Mouse (Mus musculus): Measurements from ENCODE around the gene Usp29. TPM values are rescaled to one million over a fixed set of nuclear protein-coding genes. Genes with fewer than 3 reads are reported as not detected.
A peak's percentile ranks its signal among the peaks of the same experiment; 100 is the strongest.

Usp29 gene
- polyA plus RNA-seq, 1 experiment from 2014 or later: 10.3 TPM

DNA sequence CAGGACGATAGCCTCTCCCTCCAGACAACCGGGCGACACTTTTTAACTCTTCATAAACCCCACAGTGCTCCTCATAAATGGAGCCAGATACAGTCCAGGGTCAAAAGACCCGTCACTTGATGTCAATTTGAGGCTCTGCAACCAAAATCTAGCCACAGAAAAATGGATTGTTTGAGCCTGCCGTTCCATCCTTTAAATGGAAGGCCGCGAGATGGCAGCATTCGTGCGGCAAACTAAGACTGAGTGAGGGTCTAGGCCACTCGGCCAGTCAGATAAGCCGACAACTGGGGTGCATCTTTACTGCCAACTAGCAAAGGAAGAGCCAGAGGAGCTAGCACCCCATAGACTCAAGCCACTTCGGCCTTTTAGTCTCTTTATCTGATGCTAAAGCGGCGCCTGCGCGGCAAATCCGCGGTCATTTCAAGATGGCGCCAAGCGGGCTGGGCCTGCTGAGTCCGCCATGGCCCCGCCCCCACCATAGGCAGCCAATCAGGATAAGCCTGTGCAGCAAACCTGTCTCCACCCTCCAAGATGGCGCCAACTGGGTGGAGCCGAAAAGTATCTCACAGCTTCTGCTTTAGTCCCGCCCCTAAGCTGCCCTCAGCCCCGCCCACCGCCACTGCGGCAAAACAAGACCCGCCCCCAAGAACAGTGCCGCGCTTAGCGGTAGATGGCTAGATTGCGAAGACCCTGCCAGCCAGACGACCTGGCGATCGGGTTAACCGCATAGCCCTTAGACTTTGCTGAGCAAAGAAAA, 1.1 kb upstream of the Usp29 start:
- H3K27ac ChIP-seq (ENCODE audit: poor library complexity, severe bottlenecking): peak overlapping the region; percentile 93
- peak; percentile 76 for ATAC-seq (ENCODE audit: insufficient number of reproducible peaks, low FRiP score)
- peaks cover 38% of the 10 kb centered on the region for H3K9me3 ChIP-seq (replicated peaks)
- H3K4me3 ChIP-seq: peak overlapping the region; percentile 63
- H3K27me3 ChIP-seq (replicated peaks): no peaks in the 10 kb centered on the region
- peak overlapping the region; percentile 67 for H3K4me2 ChIP-seq
- WGBS: 47% methylated on average over 37 of the region's 37 CpGs
- peaks cover 18% of the 10 kb centered on the region for H3K36me3 ChIP-seq
- peak overlapping the region; percentile 87 for H3K9ac ChIP-seq
- H3K4me1 ChIP-seq (replicated peaks): 0 out of 2 replicates have a peak, but pooled peaks cover 4% of the 10 kb centered on the region

DNA sequence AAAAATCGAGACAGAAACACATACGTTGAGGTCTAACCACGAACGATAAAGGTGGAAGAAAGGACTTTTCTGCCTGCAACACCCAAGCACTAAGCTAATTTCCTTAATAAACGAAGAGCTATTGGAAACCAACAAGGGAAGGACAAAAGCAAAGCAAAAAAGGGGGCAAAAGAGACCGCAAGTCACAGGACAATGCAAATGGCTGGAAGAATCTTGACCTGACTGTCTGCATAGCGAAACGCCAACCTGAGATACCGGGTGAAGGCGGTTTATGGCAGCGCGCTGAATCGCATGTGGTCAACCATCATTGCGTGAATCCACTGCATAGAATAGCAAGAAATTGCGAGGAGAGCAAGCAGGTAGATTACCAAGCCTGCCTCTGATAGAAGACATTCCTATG, 423 bp downstream of the Usp29 start:
- ATAC-seq (ENCODE audit: insufficient number of reproducible peaks, low FRiP score): no peak
- Histone ChIP-seq H3K4me2 (peak overlapping the region; percentile 67), H3K9me3 (replicated peaks) (peaks cover 38% of the 10 kb centered on the region), H3K4me1 (replicated peaks) (0 out of 2 replicates have a peak, but pooled peaks cover 4% of the 10 kb centered on the region), H3K27ac (ENCODE audit: poor library complexity, severe bottlenecking) (peak overlapping the region; percentile 57), H3K36me3 (peaks cover 4% of the 10 kb centered on the region), H3K27me3 (replicated peaks) (no peaks in the 10 kb centered on the region), H3K4me3 (peak overlapping the region; percentile 63), H3K9ac (peak overlapping the region; percentile 87)
- 49% methylated on average over 15 of the region's 15 CpGs for WGBS

DNA sequence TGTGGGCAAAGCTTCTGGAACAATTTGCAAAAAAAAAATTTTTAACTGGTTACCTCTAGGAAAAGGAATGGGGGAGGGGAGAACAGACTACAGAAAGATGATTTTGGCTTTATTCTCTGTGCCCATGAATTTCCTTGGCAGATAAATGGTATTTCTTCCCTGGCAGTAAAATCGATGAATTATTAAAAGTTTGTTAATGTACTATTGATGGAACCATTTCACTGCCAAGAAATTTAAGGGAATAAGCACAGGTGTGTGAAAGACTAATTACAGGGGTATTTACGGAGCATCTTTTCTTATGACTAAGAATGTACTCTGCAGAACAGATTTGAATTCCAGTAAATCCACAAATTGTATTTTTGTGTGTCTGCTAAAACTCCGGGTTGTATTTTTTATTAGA, 995 bp downstream of the Usp29 start:
- Histone ChIP-seq H3K9ac (no peak overlapping the region), H3K9me3 (replicated peaks) (peaks cover 38% of the 10 kb centered on the region), H3K4me3 (peak overlapping the region; percentile 63), H3K4me2 (no peak overlapping the region), H3K36me3 (peaks cover 2% of the 10 kb centered on the region; the same call in 1 of the 2 replicates), H3K27me3 (replicated peaks) (no peaks in the 10 kb centered on the region), H3K27ac (ENCODE audit: poor library complexity, severe bottlenecking) (no peak overlapping the region), H3K4me1 (replicated peaks) (0 out of 2 replicates have a peak, but pooled peaks cover 4% of the 10 kb centered on the region)
- WGBS: 45% methylated on average over 3 of the region's 3 CpGs
- no peak for ATAC-seq (ENCODE audit: insufficient number of reproducible peaks, low FRiP score)

DNA sequence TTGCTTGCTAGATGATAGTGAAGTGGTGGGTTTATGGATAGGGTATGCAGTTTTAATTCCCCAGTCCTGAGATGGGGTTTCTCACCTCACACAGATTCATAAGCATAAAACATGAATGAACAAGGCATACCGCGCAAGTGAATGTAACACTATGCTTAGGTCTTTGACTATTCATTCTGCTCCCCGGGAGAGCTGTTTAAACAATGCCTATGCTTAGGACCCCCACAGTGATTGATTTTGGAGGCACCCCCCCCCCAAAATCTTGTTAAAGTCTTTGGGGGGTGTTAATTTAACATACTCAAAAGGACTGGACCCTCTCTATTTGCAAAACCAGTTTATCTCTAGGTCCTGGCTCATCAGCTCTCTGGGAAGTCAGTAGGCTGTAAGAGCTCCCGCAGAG, 1.6 kb downstream of the Usp29 start:
- H3K9ac ChIP-seq: peak overlapping the region; percentile 17
- peak overlapping the region; percentile 52 for H3K27ac ChIP-seq (ENCODE audit: poor library complexity, severe bottlenecking)
- H3K4me2 ChIP-seq: peak overlapping the region; percentile 62
- no peak for ATAC-seq (ENCODE audit: insufficient number of reproducible peaks, low FRiP score)
- H3K36me3 ChIP-seq: no peaks in the 10 kb centered on the region
- 0 out of 2 replicates have a peak, but pooled peaks cover 3% of the 10 kb centered on the region for H3K4me1 ChIP-seq (replicated peaks)
- H3K4me3 ChIP-seq: peak overlapping the region; percentile 63
- peaks cover 37% of the 10 kb centered on the region for H3K9me3 ChIP-seq (replicated peaks)
- no peaks in the 10 kb centered on the region for H3K27me3 ChIP-seq (replicated peaks)
- 52% methylated on average over 4 of the region's 4 CpGs for WGBS

DNA sequence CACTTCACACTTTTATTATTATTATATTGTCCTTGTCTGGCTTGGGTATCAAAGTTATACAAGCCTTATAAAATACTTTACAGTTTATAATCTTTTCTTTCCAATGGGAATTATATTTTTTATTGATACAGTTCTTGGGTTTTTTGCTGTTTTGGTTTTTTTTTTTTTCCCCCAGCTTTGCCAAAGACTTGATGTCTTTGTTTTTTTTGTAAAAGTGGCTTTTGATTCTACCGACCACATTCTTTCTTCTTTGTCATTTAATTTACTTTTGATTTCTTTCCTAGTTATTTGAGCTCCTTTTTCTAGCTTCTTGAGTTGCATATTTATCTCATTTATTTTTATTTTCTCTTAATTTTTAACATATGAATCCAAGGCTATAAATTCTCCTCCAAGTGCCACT, 5.7 kb downstream of the Usp29 start:
- H3K4me2 ChIP-seq: no peak overlapping the region
- no peak overlapping the region for H3K4me3 ChIP-seq
- H3K9me3 ChIP-seq (replicated peaks): no peaks in the 10 kb centered on the region; the same call in 1 of the 2 replicates
- H3K9ac ChIP-seq: no peak overlapping the region
- no peaks in the 10 kb centered on the region for H3K36me3 ChIP-seq
- H3K4me1 ChIP-seq (replicated peaks): no peaks in the 10 kb centered on the region
- ATAC-seq (ENCODE audit: insufficient number of reproducible peaks, low FRiP score): no peak
- H3K27ac ChIP-seq (ENCODE audit: poor library complexity, severe bottlenecking): no peak overlapping the region
- 80% methylated on average over 1 of the region's 1 CpGs for WGBS
- H3K27me3 ChIP-seq (replicated peaks): no peaks in the 10 kb centered on the region

DNA sequence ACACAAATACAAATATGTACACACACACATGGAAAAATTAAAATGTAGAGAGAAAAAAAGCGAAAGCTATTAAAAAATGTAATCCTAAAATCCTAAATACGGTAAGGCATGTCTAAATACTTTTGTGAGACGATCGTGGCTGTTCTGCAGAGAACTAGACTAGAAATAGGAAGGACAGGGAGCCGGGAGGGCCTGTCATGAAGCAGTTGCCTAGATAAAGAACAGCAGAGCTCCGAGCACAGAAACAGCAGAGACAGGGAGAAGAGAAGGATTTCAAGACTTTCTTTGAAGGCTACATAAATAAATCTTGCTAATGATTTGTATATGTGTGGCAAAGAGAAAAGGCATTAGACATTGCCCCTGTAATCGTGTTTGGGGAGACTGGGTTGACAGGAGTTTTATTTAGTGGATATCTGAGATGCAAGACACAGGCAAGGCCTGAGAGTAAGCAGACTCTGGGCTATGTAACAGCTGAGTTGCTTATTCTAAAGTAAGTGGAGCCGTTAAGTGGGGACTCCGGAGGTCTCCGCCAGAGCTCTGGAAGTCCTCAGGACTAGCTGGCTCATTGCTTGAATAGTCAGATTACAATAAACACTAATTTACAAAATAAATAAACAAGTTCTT, 14.0 kb downstream of the Usp29 start:
- Histone ChIP-seq H3K27ac (ENCODE audit: poor library complexity, severe bottlenecking) (peak overlapping the region; percentile 75), H3K9ac (no peak overlapping the region), H3K4me2 (no peak overlapping the region), H3K27me3 (replicated peaks) (no peaks in the 10 kb centered on the region), H3K4me3 (no peak overlapping the region), H3K4me1 (replicated peaks) (peaks cover 13% of the 10 kb centered on the region), H3K9me3 (replicated peaks) (no peaks in the 10 kb centered on the region), H3K36me3 (no peaks in the 10 kb centered on the region)
- peak; percentile 36; the same call in 1 of the 2 replicates for ATAC-seq (ENCODE audit: insufficient number of reproducible peaks, low FRiP score)
- 22% methylated on average over 10 of the region's 10 CpGs for WGBS

DNA sequence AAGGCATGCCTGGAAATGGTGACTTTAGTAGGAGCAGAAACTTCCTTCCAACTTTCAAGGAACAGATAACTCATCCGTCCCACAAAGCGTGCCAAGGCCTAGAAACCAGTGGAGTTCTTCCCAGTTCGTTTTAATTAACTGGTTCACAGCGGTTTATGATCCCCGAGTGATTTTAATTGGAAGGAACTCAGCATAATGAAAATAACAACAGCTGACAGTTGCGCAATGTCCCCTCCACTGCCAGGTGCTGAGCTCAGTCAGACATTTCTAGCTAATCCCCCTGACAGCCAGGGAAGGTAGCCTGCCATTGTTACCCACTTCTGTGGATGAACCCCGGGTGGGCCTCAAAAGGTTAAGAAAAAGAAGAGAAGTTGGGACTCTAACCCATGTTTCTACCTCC, 18.8 kb downstream of the Usp29 start:
- no peaks in the 10 kb centered on the region for H3K36me3 ChIP-seq
- H3K27ac ChIP-seq (ENCODE audit: poor library complexity, severe bottlenecking): no peak overlapping the region
- no peaks in the 10 kb centered on the region for H3K9me3 ChIP-seq (replicated peaks)
- peaks cover 22% of the 10 kb centered on the region for H3K4me1 ChIP-seq (replicated peaks)
- WGBS: 79% methylated on average over 7 of the region's 7 CpGs
- no peak overlapping the region for H3K4me2 ChIP-seq
- H3K4me3 ChIP-seq: no peak overlapping the region
- ATAC-seq (ENCODE audit: insufficient number of reproducible peaks, low FRiP score): no peak
- no peak overlapping the region for H3K9ac ChIP-seq
- H3K27me3 ChIP-seq (replicated peaks): no peaks in the 10 kb centered on the region

DNA sequence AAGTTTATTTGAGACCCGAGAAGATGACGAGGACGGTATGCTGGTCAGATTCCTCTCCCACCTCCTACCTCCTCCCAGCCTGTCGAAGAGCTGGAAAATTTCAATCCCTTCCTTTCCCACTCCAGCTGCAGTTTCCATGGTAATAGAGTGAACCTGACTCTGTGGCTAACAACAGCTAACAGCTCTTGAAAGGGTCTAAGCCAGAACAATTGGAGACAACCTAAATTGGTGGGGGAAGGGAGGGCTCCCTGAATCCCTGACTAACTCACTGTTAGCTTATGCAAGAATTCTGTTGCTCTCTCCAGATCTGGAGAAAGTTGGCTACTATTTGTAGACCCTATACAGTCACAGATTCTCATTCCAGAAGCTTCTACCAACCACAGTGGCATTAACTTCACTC, 23.1 kb downstream of the Usp29 start:
- Histone ChIP-seq H3K27ac (ENCODE audit: poor library complexity, severe bottlenecking) (no peak overlapping the region), H3K4me2 (no peak overlapping the region), H3K9ac (no peak overlapping the region), H3K36me3 (0 out of 2 replicates have a peak, but pooled peaks cover 4% of the 10 kb centered on the region), H3K4me3 (no peak overlapping the region), H3K4me1 (replicated peaks) (peaks cover 19% of the 10 kb centered on the region), H3K9me3 (replicated peaks) (no peaks in the 10 kb centered on the region), H3K27me3 (replicated peaks) (no peaks in the 10 kb centered on the region)
- 13% methylated on average over 4 of the region's 4 CpGs for WGBS
- no peak for ATAC-seq (ENCODE audit: insufficient number of reproducible peaks, low FRiP score)

DNA sequence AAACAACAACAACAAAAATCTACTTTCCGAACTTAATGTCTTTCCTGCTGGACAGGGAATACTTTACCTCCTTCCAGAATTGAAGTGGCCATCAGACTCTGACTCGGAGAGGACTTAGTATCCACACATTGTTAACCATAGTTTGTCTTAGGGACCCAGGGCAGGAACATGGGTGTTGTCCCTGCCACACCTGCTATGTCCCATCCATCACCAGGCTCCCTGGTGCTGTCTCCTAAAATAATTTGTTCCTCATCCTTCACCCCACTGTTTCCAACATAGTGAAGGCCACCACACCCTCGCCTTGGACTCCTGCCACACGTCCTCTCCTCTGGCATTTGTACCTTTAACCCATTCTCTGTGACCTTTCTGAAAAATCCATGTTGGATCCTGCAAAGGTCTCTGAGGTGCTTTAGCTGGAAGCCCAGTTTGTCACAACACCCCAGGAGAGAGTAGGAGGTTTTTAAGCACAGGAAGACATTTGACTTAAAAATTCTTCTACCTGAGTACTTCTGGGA, 26.5 kb downstream of the Usp29 start:
- no peaks in the 10 kb centered on the region for H3K27me3 ChIP-seq (replicated peaks)
- no peak for ATAC-seq (ENCODE audit: insufficient number of reproducible peaks, low FRiP score)
- no peaks in the 10 kb centered on the region for H3K9me3 ChIP-seq (replicated peaks)
- no peak overlapping the region for H3K9ac ChIP-seq
- H3K4me2 ChIP-seq: no peak overlapping the region
- WGBS: 72% methylated on average over 4 of the region's 4 CpGs
- H3K4me1 ChIP-seq (replicated peaks): peaks cover 5% of the 10 kb centered on the region; the same call in 1 of the 2 replicates
- H3K36me3 ChIP-seq: 0 out of 2 replicates have a peak, but pooled peaks cover 4% of the 10 kb centered on the region
- H3K4me3 ChIP-seq: no peak overlapping the region
- no peak overlapping the region for H3K27ac ChIP-seq (ENCODE audit: poor library complexity, severe bottlenecking)

DNA sequence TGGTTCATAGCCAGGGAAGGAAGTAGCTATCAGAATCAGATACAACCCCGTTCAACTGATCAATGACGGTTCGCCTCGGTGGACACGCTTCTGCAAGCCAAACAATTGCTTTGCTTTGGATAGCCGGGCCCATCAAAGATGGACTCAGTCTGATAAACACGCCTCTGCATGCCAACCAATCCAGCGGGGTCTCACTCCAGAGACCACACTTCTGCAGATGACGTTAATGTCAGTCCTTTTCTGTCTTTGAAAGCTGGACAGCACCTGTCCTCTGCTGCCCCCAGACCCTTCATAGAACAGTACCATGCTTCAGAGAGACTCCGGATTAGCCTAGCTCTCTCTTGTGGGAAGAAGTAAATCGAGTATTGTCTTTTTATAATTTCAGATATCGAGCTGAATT, 29.3 kb downstream of the Usp29 start:
- Histone ChIP-seq H3K36me3 (0 out of 2 replicates have a peak, but pooled peaks cover 4% of the 10 kb centered on the region), H3K9ac (no peak overlapping the region), H3K4me1 (replicated peaks) (no peaks in the 10 kb centered on the region), H3K4me2 (no peak overlapping the region), H3K27me3 (replicated peaks) (no peaks in the 10 kb centered on the region), H3K4me3 (no peak overlapping the region), H3K27ac (ENCODE audit: poor library complexity, severe bottlenecking) (no peak overlapping the region), H3K9me3 (replicated peaks) (no peaks in the 10 kb centered on the region)
- 73% methylated on average over 12 of the region's 12 CpGs for WGBS
- no peak for ATAC-seq (ENCODE audit: insufficient number of reproducible peaks, low FRiP score)

DNA sequence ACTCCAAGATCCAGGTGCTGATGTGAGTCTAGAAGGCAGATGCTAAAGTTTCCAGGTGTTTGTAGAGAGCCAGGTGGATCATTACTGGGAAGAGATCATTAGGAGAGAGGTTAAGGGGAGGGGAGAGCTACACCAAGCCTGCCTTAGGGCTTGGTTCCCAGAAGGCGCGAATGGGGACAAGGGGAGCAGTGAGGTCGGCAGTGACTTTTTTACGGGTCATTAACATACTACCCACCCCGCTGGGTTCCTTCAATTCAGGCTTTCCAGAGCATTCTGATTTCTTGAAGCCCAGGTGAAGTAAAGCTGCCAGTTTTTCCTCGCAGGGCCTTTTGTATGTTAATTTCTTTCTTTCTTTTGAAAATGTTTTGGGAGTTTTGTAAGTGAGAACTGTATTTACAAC, 29.8 kb downstream of the Usp29 start:
- Histone ChIP-seq H3K4me3 (no peak overlapping the region), H3K9me3 (replicated peaks) (no peaks in the 10 kb centered on the region), H3K27me3 (replicated peaks) (no peaks in the 10 kb centered on the region), H3K27ac (ENCODE audit: poor library complexity, severe bottlenecking) (no peak overlapping the region), H3K9ac (no peak overlapping the region), H3K4me2 (no peak overlapping the region), H3K36me3 (0 out of 2 replicates have a peak, but pooled peaks cover 4% of the 10 kb centered on the region), H3K4me1 (replicated peaks) (peaks cover 2% of the 10 kb centered on the region; the same call in 1 of the 2 replicates)
- WGBS: 59% methylated on average over 6 of the region's 6 CpGs
- no peak for ATAC-seq (ENCODE audit: insufficient number of reproducible peaks, low FRiP score)

Measured in heart, embryonic 12.5 days (tissue).